Comparison of ENCODE assay signal across 16 mouse cellular contexts in the genomic region with DNA sequence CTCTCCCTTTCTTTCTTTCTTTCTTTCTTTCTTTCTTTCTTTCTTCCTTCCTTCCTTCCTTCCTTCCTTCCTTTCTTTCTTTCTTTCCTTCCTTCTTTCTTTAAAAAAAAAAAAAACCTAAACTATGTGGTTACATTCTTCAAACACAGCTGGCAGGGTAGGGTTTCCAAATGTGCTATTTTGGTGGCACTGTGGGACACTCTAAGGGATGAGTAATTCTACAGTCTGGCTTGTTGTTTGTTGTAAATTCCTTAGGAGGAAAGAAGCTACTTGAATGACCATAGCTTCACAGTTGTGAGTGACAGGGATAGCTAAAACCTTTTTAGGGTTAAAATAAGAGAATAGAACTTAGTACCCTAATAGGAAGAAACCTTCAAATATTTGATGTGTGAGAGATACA.
"Had no signal": no experiment of that assay in that cellular context is flagged by ENCODE, and none has a peak within 500 bp of the region (broad histone marks: within the 10 kb centered on the region; RNA-seq: fewer than 3 reads in every experiment).

No protein-coding gene starts in this region.

- H3K4me3 ChIP-seq: lung, embryonic 15.5 days; megakaryocyte, embryonic 14.5 days; midbrain, embryonic 10.5 days; midbrain, embryonic 12.5 days; neural tube, embryonic 12.5 days had no signal

- H3K36me3 ChIP-seq: lung, embryonic 15.5 days; midbrain, embryonic 10.5 days; midbrain, embryonic 12.5 days; neural tube, embryonic 12.5 days had no signal

- DNase-seq: lung, adult 18-20 months; lung, postnatal 14 days; lung, postnatal 36 days; midbrain, embryonic 14.5 days; right cerebral cortex, postnatal 14 days; spleen, adult 18-20 months; thymus, adult 2 months; thymus, postnatal 25 days; thymus, postnatal 4 days had no signal

- H3K27me3 ChIP-seq: lung, embryonic 15.5 days; megakaryocyte, embryonic 14.5 days; midbrain, embryonic 12.5 days; neural tube, embryonic 12.5 days had no signal

- ATAC-seq: lung, postnatal 0 days; midbrain, embryonic 16.5 days had no signal

- H3K4me2 ChIP-seq: lung, embryonic 15.5 days; midbrain, embryonic 12.5 days; neural tube, embryonic 12.5 days had no signal
